Mouse (Mus musculus): ENCODE measurements at regions not wholly inside any gene's neighbourhood (a gene's known extent, or its start where the extent isn't known, plus 50 kb on each side); places are given as distances from the start of the nearest gene placed in this dataset.

GRCm38 (mm10) chr3:52693813-52694212, 323.2 kb downstream of the Cog6 start:
- TF ChIP-seq POLR2A (IDR thresholded peaks at IDR 0.05; ENCODE audit: extremely low read depth, insufficient read depth, low read length) (no peak), CTCF (IDR thresholded peaks at IDR 0.05; ENCODE audit: low read depth, low read length) (no peak)
